Mouse (Mus musculus) embryonic facial prominence, embryonic 15.5 days (tissue): ENCODE measurements around the gene Ptprg. TPM values are rescaled to one million over a fixed set of nuclear protein-coding genes. Genes with fewer than 3 reads are reported as not detected.

Experiments used
- ATAC-seq: fragments of 200-750 bp; cut with Nextera tagmentation; 2 replicates; pipeline ENCODE4 v1.8.0; 2017; ENCODE audit warnings: low read depth, moderate TSS enrichment; ENCODE audit not compliant: insufficient number of reproducible peaks, low FRiP score, low TSS enrichment
- H3K27ac ChIP-seq: fragments of 300-500 bp; sonication (generic); replicated peaks from 2 replicates; pipeline ENCODE4 v1.5.1; 2015; ENCODE audit warnings: mild to moderate bottlenecking, inconsistent platforms
- H3K27me3 ChIP-seq: fragments of 300-500 bp; sonication (generic); 2 replicates; pipeline ENCODE4 v1.6.1; 2015; ENCODE audit warnings: inconsistent platforms
- H3K36me3 ChIP-seq: fragments of 300-500 bp; sonication (generic); 2 replicates; pipeline ENCODE4 v1.6.1; 2015; ENCODE audit warnings: mild to moderate bottlenecking, inconsistent platforms
- H3K4me1 ChIP-seq: fragments of 300-500 bp; sonication (generic); 2 replicates; pipeline ENCODE4 v1.6.1; 2015; ENCODE audit warnings: inconsistent platforms
- H3K4me2 ChIP-seq: fragments of 300-500 bp; sonication (generic); replicated peaks from 2 replicates; pipeline ENCODE4 v1.6.1; 2015; ENCODE audit warnings: mild to moderate bottlenecking, inconsistent platforms
- H3K4me3 ChIP-seq: fragments of 300-500 bp; sonication (generic); replicated peaks from 2 replicates; pipeline ENCODE4 v1.5.1; 2015; ENCODE audit warnings: mild to moderate bottlenecking, inconsistent platforms
- H3K9ac ChIP-seq: fragments of 300-500 bp; sonication (generic); 2 replicates; pipeline ENCODE4 v1.6.1; 2015; ENCODE audit warnings: inconsistent platforms
- H3K9me3 ChIP-seq: fragments of 300-500 bp; sonication (generic); replicated peaks from 2 replicates; pipeline ENCODE4 v1.6.1; 2016; ENCODE audit warnings: inconsistent platforms
- WGBS: fragments of 180-500 bp; shearing (Covaris S2); methylation state at CpG from one replicate; pipeline ENCODE4 v1.1.7; 2015; 5-methylcytosine and 5-hydroxymethylcytosine counted together
- polyA plus RNA-seq: library from polyadenylated mRNA; unstranded; fragments of >200 nt; fragmentation: Nextera tagmentation; extraction: Ambion mirVana; gene quantifications from 2 replicates; pipeline ENCODE4 v1.2.1, GENCODE M21; 2015

The Ptprg gene
- polyA plus RNA-seq, 1 experiment from 2014 or later = 25.6 TPM

- H3K4me2 ChIP-seq = no peak overlapping the region
- H3K9ac ChIP-seq = no peak overlapping the region
- WGBS = 89% methylated on average over 6 of the region's 6 CpGs
- no peaks in the 10 kb centered on the region for H3K27me3 ChIP-seq
- H3K9me3 ChIP-seq = no peaks in the 10 kb centered on the region
- no peak overlapping the region for H3K27ac ChIP-seq
- no peak for ATAC-seq
- H3K36me3 ChIP-seq = no peaks in the 10 kb centered on the region
- no peaks in the 10 kb centered on the region for H3K4me1 ChIP-seq
- no peak overlapping the region for H3K4me3 ChIP-seq
These were observed 158.8 kb downstream of the Ptprg start for GRCm38 (mm10) chr14:11712146-11712545.

GRCm38 (mm10) chr14:11716230-11716629 lies 162.9 kb downstream of the Ptprg start:
- Histone ChIP-seq H3K4me2 (no peak overlapping the region), H3K27me3 (no peaks in the 10 kb centered on the region), H3K4me1 (no peaks in the 10 kb centered on the region), H3K4me3 (no peak overlapping the region), H3K9me3 (no peaks in the 10 kb centered on the region), H3K27ac (no peak overlapping the region), H3K9ac (no peak overlapping the region), H3K36me3 (no peaks in the 10 kb centered on the region)
- ATAC-seq = no peak
- 69% methylated on average over 3 of the region's 3 CpGs for WGBS

GRCm38 (mm10) chr14:11718201-11718600 lies 164.9 kb downstream of the Ptprg start:
- Histone ChIP-seq H3K4me3 (no peak overlapping the region), H3K9me3 (no peaks in the 10 kb centered on the region), H3K36me3 (no peaks in the 10 kb centered on the region), H3K4me2 (no peak overlapping the region), H3K4me1 (no peaks in the 10 kb centered on the region), H3K27me3 (no peaks in the 10 kb centered on the region), H3K27ac (no peak overlapping the region), H3K9ac (no peak overlapping the region)
- no peak for ATAC-seq
- 70% methylated on average over 4 of the region's 4 CpGs for WGBS

GRCm38 (mm10) chr14:11719259-11719658 lies 165.9 kb downstream of the Ptprg start:
- Histone ChIP-seq H3K9ac (no peak overlapping the region), H3K36me3 (no peaks in the 10 kb centered on the region), H3K9me3 (no peaks in the 10 kb centered on the region), H3K27me3 (no peaks in the 10 kb centered on the region), H3K4me1 (no peaks in the 10 kb centered on the region), H3K4me2 (no peak overlapping the region), H3K4me3 (no peak overlapping the region), H3K27ac (no peak overlapping the region)
- no peak for ATAC-seq
- 72% methylated on average over 7 of the region's 7 CpGs for WGBS

GRCm38 (mm10) chr14:11722101-11722500 lies 168.8 kb downstream of the Ptprg start:
- H3K27ac ChIP-seq = no peak overlapping the region
- H3K4me1 ChIP-seq = no peaks in the 10 kb centered on the region
- no peak overlapping the region for H3K9ac ChIP-seq
- 79% methylated on average over 5 of the region's 5 CpGs for WGBS
- no peak overlapping the region for H3K4me3 ChIP-seq
- no peaks in the 10 kb centered on the region for H3K9me3 ChIP-seq
- H3K27me3 ChIP-seq = no peaks in the 10 kb centered on the region
- H3K4me2 ChIP-seq = no peak overlapping the region
- no peaks in the 10 kb centered on the region for H3K36me3 ChIP-seq
- no peak for ATAC-seq

GRCm38 (mm10) chr14:11723876-11724275 lies 170.5 kb downstream of the Ptprg start:
- Histone ChIP-seq H3K9me3 (no peaks in the 10 kb centered on the region), H3K4me2 (no peak overlapping the region), H3K4me3 (no peak overlapping the region), H3K36me3 (no peaks in the 10 kb centered on the region), H3K9ac (no peak overlapping the region), H3K27ac (no peak overlapping the region), H3K27me3 (no peaks in the 10 kb centered on the region), H3K4me1 (no peaks in the 10 kb centered on the region)
- no peak for ATAC-seq
- 91% methylated on average over 7 of the region's 7 CpGs for WGBS

GRCm38 (mm10) chr14:11731223-11731920 lies 178.0 kb downstream of the Ptprg start:
- 56% methylated on average over 7 of the region's 7 CpGs for WGBS
- H3K9ac ChIP-seq = no peak overlapping the region
- no peak for ATAC-seq

GRCm38 (mm10) chr14:11732376-11732775 lies 179.0 kb downstream of the Ptprg start:
- Histone ChIP-seq H3K4me2 (no peak overlapping the region), H3K4me1 (0 out of 2 replicates have a peak, but pooled peaks cover 3% of the 10 kb centered on the region), H3K9me3 (no peaks in the 10 kb centered on the region), H3K27ac (no peak overlapping the region), H3K9ac (no peak overlapping the region), H3K27me3 (no peaks in the 10 kb centered on the region), H3K36me3 (no peaks in the 10 kb centered on the region), H3K4me3 (no peak overlapping the region)
- no peak for ATAC-seq

More at GRCm38 (mm10) chr14:11731223-11731920, 178.0 kb downstream of the Ptprg start:
- Histone ChIP-seq H3K27me3 (no peaks in the 10 kb centered on the region), H3K27ac (no peak overlapping the region), H3K36me3 (no peaks in the 10 kb centered on the region), H3K4me1 (0 out of 2 replicates have a peak, but pooled peaks cover 3% of the 10 kb centered on the region), H3K4me2 (no peak overlapping the region), H3K4me3 (no peak overlapping the region), H3K9me3 (no peaks in the 10 kb centered on the region)

- WGBS = 90% methylated on average over 1 of the region's 1 CpGs
- H3K27ac ChIP-seq = no peak overlapping the region
- no peaks in the 10 kb centered on the region for H3K27me3 ChIP-seq
- H3K4me3 ChIP-seq = no peak overlapping the region
- H3K9ac ChIP-seq = no peak overlapping the region
- H3K36me3 ChIP-seq = no peaks in the 10 kb centered on the region
- no peaks in the 10 kb centered on the region for H3K9me3 ChIP-seq
- H3K4me1 ChIP-seq = no peaks in the 10 kb centered on the region
- H3K4me2 ChIP-seq = no peak overlapping the region
- no peak for ATAC-seq
These were observed 190.4 kb downstream of the Ptprg start for GRCm38 (mm10) chr14:11743726-11744125.

GRCm38 (mm10) chr14:11752678-11753077 lies 199.3 kb downstream of the Ptprg start:
- H3K4me1 ChIP-seq = peaks cover 6% of the 10 kb centered on the region; the same call in 1 of the 2 replicates
- WGBS = 78% methylated on average over 8 of the region's 8 CpGs
- no peak overlapping the region for H3K9ac ChIP-seq
- no peaks in the 10 kb centered on the region for H3K27me3 ChIP-seq
- H3K9me3 ChIP-seq = no peaks in the 10 kb centered on the region
- H3K4me2 ChIP-seq = no peak overlapping the region
- H3K4me3 ChIP-seq = no peak overlapping the region
- H3K36me3 ChIP-seq = no peaks in the 10 kb centered on the region
- no peak for ATAC-seq
- H3K27ac ChIP-seq = no peak overlapping the region

- peaks cover 6% of the 10 kb centered on the region; the same call in 1 of the 2 replicates for H3K4me1 ChIP-seq
- WGBS = 67% methylated on average over 4 of the region's 4 CpGs
- H3K9ac ChIP-seq = no peak overlapping the region
- ATAC-seq = no peak
- no peak overlapping the region for H3K4me2 ChIP-seq
- H3K27ac ChIP-seq = no peak overlapping the region
- no peak overlapping the region for H3K4me3 ChIP-seq
- no peaks in the 10 kb centered on the region for H3K36me3 ChIP-seq
- H3K27me3 ChIP-seq = no peaks in the 10 kb centered on the region
- no peaks in the 10 kb centered on the region for H3K9me3 ChIP-seq
These were observed 201.3 kb downstream of the Ptprg start for GRCm38 (mm10) chr14:11754656-11755055.

- no peak overlapping the region for H3K4me2 ChIP-seq
- no peaks in the 10 kb centered on the region for H3K36me3 ChIP-seq
- H3K4me1 ChIP-seq = peaks cover 8% of the 10 kb centered on the region; the same call in 1 of the 2 replicates
- no peaks in the 10 kb centered on the region for H3K27me3 ChIP-seq
- H3K27ac ChIP-seq = no peak overlapping the region
- no peak for ATAC-seq
- WGBS = 75% methylated on average over 6 of the region's 6 CpGs
- H3K9me3 ChIP-seq = no peaks in the 10 kb centered on the region
- H3K9ac ChIP-seq = no peak overlapping the region
- no peak overlapping the region for H3K4me3 ChIP-seq
These were observed 204.9 kb downstream of the Ptprg start for GRCm38 (mm10) chr14:11758185-11758584.
